Mouse (Mus musculus) kidney, postnatal 4 days (tissue): ENCODE measurements around the gene Il11ra1.
"Not testable (repeated sequence)": the region's sequence is repeated elsewhere in the genome, so short reads cannot be mapped to it uniquely, and the experiment has no call there.

Source experiments
- DNase-seq, 2 experiments: peaks; one replicate each; pipeline ENCODE4 v3.0.0; 2021; ENCODE audit warnings: mixed read lengths in 2 of 2

The Il11ra1 gene

DNA sequence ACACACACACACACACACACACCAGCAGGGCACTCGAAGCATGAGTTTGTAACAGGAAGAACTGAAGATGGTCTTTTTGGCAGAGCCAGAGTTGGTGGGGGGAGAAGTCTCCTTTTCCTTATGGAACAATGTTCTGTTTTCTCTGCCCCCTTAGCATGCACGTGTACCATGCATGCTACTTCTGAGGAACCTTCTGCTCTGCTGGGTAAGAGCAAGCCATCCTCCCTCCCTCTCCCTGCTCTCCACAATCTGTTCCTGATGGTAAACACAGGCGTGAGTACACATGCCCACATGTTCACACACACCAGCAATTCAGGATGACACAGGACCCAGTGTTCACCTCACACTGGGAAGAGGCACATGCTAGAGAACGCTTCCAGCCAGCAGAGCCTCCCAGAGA, 18.6 kb upstream of the Il11ra1 start:
- no peak for DNase-seq

DNA sequence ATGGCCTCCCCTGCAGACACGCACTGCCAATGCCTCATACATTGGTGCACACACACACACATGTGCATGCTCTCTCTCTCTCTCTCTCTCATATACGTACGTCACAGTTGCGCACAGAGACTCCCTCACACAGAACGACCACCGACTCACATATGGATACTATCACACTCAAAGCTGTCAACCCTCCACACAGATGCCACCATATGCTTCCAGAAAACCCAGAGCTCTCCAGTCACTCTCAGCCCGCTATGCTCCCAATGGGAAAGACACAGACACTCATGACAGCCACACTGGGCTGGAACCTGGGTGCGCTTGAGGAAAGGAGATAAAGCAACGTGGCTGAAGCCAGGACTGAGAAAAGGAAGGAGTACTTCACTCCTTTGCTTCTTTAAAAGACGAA, 17.8 kb upstream of the Il11ra1 start:
- no peak for DNase-seq

DNA sequence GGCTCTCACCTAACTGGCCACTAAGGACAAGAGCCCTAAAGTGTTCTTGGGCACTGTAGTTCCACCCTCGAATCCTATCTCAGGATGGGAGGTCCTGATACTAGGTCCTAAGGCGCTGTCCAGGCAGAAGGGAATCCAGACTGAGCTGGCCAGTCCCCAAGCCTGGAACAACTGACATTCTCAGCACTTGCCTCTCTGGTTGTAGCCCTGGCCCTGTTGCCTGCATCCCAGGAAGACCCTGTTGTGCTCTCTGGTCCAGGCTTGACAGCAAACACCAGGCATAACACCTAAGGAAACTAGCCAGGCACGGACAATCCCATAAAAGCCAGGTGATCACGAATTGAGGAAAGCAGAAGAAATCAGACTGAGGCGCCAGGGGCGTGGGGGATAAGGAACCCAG, 17.0 kb upstream of the Il11ra1 start:
- no peak for DNase-seq

DNA sequence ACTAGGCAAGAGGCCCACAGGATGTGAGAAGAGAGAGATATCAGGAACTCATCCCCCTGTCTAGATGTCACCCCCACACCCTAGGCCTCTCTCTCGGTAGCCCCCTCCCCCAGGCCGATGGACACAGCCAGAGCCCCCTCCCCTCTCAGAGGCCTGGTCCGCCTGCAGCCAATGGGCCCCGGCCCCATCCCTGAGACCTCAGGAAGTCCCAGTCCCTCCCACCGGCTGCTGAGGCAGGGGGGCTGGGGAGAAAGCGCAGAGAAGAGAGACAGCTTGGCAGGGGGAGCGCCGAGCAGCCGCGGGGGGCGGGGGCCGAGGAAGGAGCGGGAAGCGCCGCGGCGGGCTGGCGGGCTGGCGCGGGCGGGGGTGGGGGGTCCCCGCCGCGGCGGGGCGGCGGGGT, 16.5 kb upstream of the Il11ra1 start:
- DNase-seq: peak; percentile 49 to 64

DNA sequence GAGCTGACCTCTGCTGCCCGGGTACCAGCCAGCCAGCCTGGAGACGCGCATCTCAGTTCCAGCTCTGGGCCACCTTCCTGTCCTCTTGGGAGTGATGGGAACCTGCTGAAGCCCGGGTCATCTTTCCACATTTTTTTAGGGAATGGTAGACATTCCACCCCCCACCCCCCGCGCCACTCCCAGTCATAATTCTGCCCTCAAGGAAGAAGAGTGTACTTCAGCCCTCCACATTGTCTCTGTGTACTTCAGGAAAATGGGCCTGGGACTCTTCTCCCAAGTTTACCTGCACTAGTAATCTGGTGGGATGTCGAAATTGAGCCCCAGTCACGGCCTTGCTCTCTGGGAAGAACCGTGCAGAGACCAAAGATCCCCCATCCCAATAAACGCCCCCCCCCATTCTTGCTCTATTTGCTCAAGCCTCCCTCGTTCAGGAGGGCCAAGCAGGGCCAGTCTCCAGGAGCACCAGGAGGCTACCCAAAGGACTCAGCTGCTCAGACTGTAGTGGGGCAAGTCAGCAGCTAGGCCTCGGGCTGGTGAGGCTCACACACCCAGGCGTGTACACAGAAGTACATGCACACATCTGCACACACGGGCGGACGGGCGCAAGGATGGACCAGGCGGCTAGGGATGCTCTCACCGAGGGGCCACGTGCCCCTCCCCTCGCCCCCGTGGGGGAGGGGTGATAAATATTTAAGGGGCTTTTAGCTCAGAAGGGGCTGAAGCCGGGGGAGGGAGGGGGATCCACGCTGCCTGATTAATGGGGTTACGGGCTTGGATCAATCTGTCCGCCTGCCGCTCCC, 15.5 kb upstream of the Il11ra1 start:
- DNase-seq: not testable (repeated sequence)

DNA sequence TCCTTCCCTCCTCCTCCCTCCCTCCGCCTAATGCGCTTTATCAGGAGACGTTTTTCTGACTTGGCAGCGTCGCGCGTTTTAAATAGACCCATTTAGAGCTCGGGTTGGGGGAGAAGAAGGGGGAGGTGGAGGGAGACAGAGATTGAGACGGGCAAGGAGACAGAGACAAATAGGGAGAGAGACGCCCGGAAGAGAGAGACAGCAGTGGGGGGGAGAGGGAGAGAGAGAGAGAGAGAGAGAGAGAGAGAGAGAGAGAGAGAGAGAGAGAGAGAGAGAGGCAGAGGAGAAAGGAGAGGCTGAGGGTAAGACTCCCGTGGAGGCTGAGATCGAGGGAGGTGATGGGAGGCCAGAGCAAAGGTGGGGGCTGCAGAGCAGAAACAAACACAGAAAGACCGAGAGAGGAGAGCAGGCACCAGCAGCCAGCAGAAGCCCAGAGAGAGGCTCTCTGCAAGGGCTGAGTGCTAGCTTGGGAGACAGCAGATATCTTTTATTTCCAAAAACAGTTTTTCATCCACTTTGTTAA, 14.8 kb upstream of the Il11ra1 start:
- DNase-seq: peak in 1 of 2 experiments; percentile 42

DNA sequence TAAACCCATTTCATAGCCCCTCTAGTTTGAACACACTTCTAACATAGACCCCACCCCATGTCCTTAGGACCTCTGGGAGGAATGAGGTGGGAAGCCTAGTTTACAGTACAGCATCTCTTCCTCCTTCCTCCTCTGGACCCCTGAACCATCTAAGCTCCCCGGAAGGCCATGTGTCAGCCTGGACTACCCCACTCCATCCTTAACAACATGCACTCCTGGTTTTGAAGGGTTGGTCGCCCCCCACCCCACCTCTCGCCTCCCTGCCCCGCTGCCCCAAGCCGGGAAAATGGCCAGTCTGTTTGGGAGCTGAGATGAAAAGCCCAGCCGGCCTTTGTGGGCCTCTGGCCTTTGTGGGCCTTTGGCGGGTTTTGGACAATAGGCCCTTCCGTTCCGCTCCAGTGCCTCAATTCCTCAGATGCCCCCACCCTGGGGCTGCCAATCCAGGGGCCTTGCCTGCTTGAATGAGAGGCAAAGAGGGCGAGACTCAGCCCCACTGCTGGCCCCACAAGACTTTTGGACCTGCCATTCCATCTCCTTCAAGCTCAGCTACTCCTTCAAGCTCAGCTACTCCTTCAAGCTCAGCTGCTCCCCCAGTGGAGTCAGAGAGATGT, 13.8 kb upstream of the Il11ra1 start:
- not testable (repeated sequence) for DNase-seq

DNA sequence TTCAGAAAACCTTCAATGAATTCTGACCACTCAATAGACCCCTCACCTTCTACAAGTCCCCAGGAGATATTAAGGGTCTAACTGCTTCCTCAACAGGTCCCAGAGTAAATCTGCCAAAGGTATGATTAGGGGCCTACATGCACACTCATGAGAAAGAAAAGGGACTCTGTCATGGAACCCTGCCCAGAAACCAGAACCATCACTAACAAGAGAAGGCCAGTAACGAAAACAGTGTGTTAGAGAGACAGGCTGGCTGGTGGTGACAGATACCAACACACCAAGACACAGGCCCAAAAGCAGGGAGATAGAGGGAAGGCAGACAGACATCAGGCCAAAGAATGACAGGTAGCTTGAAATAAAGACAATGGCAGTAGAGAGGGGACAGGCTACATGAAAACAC, 11.2 kb upstream of the Il11ra1 start:
- DNase-seq: not testable (repeated sequence)

DNA sequence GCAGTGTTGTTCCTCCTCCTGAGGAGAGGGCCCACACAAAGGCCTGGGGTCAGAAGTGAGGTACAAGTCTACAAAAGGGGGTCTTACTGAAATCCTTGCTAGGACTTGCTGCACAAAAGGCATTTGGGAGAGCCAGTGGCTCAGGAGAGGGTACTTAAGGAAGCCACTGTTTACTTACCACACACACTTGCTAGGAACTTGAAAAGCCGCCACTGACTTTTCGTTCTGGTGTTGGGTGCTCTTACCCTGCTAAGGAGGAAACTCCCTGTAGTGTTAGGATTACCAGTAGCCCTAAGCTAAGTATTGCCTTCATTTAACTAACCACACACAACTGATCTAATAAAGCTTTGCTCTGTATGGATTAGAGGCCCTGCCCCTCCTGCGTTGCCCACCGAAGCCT, 9.8 kb upstream of the Il11ra1 start:
- DNase-seq: not testable (repeated sequence)

DNA sequence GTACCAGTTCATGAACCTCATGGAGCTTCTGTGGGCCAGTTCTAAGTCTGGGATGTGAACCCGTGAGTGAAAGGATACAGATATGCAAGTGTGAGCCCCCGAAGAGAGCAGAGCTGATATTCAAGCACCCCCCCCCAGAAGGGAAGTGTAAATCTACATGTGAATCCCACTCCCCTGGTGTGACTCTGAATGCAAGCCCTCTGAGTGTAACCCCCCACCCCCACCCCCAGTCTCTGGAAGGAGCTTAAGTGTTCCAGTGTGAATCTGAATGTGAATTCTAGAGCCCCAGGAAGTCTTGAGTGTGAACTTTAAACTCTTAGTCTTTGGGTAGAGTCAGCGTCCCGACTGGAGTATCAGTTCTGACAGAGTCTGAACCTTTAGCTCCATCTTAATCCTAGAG, 6.3 kb upstream of the Il11ra1 start:
- DNase-seq: not testable (repeated sequence)

DNA sequence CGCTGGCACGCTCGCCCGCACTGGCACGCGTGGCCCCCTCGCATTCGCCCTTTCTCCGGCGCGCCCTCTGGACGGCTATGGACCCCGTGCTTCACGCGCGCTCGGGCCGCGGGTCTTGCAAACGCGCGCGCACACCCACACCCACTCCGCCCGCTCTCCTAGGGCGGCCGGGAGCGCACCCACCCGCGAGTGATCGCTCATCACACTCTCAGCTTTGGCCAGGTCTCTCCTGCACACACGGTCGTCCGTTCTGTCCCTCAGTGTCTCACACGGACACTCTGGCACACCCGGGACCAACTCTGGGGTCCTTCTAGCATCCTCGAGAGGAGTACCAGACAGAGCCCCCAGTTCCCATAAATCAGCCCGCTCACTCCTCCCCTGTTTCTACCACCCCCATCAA, 4.0 kb upstream of the Il11ra1 start:
- peak in 1 of 2 experiments; percentile 13 for DNase-seq

DNA sequence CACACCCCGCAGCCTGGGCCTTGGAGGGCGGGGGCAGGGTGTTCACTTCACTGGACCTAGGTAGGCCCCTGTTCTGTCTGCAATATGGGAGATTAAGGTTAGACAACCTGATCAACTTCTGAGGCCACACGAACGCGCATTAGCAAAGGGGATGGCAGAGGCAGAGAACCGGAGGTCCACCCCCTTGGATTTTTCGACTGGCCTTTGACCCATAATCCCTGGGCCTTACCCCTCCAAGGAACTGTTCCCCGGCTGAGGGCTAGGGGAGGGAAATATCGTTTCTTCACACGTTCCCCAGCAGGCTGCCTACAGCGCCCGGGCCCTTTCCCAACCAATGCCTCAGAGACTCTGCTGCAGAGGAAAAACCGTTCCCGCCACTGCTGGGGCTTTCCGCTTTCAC, 3.3 kb upstream of the Il11ra1 start:
- peak in 1 of 2 experiments; percentile 9 for DNase-seq

DNA sequence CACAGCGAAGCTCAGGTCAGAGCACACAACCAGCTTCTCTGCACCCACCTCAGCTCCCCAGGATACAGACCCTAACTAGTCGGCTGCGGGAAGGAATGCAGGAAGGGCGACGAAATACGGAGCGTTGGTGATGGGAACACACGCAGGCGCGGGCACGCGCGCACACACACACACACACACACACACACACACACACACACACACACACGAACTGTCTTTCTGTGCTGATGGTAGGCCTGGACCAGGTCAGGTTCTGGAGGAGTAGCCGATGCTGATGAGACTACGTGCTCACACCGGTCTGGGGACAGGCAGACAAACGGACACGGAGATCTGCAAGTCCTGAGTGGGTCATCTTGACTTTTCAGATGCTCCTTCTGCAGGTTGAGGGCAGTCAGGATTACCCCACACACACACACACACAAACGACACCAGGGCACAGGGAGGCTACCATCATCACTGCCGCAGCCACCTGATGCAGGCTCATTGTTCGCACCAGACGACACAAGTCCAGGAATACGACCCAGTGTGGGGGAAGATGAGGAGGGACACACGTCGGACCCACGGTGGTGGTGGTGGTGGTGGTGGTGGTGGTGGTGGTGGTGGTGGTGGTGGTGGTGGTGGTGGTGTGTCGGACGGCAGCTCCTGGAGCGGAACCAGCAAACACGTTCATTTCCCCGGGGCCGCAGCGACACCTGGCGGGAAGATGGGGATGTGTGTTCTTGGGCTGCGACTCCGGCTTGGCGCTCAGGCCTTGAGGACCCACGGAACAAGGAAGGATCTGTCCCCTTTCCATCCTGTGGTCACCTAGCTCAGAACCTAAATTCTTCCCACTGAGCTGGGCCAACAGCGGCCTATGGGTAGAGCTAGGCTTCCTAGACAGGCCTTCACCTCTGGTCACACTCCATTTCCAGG, 2.6 kb upstream of the Il11ra1 start, which contains the start of gene Cntfr:
Cntfr (minus strand) TSS at position 160 of the 912 bp plus-strand sequence.
- peak; percentile 91 for DNase-seq

DNA sequence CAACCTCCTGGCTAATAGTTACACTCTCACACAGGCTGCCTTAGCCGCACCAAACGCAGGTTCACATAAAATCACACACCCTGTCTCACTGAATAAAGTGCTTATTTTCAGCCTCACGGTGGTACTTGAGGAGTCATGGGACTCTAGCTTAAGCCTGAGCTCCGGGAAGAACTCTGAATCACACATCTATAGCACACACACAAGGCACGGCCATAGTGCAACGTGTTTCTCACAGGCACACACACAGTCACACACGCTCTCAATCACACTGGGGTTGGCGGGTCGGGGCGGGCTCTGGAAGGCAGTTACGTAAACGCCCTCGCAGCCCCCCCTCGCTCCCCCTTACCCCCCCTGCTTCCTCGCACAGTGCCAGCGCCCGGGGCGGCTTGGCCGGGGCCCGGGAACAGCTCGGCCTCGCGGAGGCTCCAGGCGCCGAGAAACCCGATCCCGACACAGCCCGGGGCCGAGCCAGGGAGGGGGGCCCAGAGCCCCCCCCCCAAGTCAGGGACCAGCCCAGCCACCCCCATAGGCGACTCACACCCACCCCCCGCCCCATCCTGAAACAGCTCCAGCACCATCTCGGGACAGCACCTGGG, 1.3 kb upstream of the Il11ra1 start:
- DNase-seq: peak in 1 of 2 experiments; percentile 39

DNA sequence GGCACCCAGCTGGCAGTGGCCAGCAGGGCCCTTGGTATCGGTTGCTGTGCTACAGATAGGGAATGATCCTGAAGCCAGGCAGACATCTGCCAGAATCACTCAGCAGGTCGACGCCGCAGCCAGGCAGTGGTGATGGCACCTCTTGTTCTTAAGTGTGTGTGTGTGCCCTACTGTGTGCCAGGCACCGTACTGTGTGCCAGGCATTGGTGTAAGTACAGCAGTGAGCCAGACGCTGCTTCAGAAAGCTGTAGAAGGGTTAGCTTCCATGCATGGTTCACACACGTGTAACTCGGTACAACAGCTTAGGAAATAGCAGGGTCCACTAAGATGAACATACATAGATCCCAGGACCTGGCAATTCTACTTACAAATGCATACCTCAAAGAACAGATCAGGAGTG, 435 bp downstream of the Il11ra1 start:
- not testable (repeated sequence) for DNase-seq

DNA sequence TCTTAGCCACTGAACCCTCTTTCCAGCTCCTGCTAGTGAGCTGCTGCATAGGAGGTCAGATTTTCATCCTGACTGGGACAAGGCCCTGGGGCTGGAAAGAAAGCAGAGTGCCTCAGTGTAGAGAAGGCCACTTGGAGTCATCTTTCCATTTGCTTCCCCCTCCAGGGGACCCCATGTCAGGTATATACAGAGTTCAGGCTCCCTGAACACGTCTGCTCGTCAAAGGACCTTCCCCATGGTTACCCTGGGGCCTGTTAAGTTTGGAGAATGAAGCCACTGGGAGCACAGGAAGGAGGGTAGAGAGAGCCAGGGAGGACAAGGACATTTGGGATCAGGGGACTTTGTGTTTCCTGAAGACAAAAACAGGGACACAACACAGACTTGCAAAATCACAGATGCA, 2.4 kb downstream of the Il11ra1 start:
- not testable (repeated sequence) for DNase-seq

DNA sequence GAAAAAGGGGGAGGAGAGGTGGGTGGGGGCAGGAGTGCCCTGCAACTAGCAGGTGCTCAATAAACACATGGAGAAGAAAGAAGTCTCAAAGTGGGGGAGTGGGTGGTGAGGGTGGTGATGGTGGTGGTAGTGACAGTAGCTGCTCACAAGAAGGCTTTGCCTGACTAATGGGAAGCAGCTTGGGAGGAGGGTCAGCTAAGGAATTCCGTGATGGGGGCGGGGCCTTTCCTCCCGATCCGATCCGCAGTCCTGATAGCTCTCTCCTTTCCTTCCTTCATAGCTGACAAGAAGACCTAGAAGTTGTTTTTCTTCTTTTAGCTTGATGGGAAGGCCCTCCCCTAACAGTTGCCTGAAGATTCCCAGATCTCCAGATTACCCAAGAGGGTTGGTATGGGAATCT, 4.9 kb downstream of the Il11ra1 start:
- DNase-seq: peak in 1 of 2 experiments; percentile 45

DNA sequence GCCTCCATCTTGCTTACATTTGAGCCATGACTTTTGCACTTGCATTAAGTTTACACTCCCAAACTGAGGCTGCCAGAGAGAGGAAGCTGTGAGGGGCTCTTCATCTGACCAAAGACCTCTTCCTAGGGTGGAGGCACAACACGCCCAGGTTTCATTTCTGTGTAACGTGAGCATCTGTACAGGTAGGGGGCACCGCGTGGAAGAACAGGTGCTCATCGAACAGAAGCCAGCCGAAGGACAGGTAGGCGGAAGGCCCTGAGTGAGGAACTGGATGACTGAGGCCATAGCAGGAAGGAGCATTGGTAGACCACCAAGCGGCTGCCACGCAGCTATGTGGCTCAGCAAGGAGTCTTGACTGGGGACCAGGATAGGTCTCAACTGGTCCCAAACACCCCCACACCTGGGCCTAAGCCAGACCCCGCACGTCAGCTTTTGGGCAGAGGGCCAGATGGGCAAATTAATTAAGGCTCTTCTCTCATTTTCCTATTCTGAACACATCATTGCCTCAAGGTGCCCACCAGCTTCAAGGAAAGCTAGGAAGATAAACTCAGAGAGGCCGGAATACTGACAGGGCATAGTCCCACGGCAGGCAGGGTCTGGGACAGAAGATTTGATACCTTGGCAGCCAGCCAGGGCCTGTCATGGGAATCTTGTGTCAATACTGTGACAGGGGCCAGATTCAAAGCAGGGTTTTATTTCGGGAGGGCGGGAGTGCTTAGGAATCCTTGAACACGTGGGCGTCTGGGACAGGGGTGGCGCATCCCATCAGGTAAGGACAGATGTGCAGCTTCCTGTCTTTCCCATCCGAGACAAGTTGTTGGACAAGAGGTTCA, 6.3 kb downstream of the Il11ra1 start:
- DNase-seq: peak in 1 of 2 experiments; percentile 23

DNA sequence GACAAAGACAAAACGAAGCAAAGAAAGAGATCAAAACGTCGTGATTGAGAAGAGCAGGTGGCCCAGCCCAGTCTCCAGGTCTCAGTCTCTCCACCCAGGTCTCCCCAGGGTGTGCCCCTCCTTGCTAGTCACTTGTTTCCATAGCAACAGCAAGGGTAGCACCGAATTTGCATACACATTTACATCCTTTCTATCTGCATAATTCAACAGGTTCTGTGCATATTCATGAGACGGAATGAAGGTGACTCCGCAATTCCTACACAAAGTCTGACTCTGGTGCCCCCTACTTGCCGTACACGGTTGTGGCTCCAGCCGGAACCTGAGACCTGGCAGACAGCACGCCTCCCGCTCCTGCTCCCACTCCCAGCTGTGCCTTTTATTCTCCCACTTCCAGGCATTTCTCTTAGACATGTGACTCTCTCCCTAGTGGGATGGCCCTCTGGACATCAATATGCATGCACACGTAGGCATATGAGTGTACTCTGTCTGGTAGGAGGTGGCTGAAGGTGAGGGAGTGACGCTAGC, 7.3 kb downstream of the Il11ra1 start:
- peak; percentile 79 to 85 for DNase-seq

DNA sequence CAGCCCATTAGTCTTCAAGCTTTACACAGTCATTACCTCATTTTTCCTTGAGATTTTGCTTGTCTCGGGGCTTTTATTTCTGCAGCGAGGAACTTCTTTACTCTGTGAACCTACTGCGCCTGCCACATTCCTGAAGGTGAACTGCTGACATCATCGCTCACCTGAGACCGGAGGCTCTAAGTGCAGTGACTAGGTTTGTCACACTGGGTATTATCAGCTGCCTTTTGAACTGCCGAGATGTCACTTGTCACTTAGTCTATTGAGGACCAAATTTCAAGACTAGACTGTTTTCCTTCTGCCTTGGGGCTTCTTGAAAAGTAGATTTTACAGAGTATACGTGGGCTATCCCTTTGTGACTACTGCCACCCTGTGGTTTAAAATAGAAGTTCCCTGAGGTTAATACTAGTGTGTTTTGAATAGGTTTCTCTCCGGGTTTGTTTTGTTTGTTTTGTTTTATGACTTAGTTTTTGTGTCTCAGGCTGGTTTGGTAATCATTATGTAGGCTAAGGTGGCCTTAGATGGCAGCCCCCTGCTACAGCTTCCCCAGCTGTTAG, 8.5 kb downstream of the Il11ra1 start:
- DNase-seq: peak in 1 of 2 experiments; percentile 35

DNA sequence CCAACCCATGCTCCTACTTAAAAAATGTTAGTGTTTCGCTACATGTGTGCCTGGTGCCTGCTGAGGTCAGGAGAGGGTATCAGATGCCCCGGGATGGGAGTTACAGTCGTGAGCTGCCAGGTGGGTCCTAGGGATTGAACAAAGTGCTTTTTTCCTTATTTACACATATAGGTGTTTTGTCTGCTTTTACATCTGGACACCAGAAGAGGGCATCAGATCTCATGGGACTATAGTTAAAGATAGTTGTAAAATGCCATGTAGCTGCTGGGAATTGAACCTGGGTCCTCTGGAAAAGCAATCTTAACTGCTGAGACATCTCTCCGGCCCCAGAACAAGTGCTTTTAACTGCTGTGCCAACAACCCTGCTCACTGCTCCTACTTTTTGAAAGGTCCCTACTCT, 10.4 kb downstream of the Il11ra1 start:
- DNase-seq: no peak
